Mouse (Mus musculus): Measurements from ENCODE around the gene Ctbs.

Gene Ctbs

GRCm38 (mm10) chr3:146433681-146434350 lies 15.8 kb upstream of the Ctbs start:
- DNase-seq: no peak

DNA sequence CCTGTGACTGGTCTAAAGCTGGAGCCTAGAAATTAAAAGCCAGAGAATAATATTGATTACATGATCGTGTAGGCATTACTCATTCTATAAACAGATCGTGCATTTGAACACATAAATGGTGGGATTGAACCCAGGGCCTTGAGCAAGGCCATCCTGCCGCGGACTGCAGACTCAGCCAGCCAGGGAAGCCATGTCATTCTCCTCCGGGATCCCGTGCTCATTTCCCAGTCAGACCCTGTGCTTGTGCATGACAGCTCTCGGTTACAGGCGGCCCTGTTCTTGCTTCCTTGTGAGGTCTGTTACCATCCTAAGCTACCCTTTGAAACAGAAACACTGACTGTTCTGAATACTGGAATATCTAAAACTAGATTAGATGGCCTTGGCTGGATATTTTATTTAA lies 14.9 kb upstream of the Ctbs start:
- no peak for DNase-seq

DNA sequence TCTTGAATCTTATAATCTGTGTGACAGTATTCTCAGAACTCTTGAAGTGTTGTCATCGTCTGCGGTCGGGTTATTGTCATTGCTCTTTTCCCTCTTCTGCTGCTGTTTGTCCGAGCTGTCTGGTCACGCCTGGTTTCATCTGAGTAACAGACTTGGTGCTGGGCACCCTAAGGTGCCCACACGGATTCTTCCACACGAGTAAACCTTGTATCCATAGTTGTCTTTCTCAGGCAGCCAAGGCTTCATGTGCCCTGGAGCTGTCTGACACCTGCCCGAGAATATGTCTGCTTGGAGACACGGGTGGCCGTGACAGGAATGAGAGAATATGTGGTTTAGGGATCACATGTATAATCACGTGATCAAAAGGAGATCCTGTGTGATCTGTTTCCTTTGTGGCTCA lies 14.1 kb upstream of the Ctbs start:
- no peak for DNase-seq

- DNase-seq: no peak
These were observed 13.5 kb upstream of the Ctbs start for GRCm38 (mm10) chr3:146436114-146436513.

DNA sequence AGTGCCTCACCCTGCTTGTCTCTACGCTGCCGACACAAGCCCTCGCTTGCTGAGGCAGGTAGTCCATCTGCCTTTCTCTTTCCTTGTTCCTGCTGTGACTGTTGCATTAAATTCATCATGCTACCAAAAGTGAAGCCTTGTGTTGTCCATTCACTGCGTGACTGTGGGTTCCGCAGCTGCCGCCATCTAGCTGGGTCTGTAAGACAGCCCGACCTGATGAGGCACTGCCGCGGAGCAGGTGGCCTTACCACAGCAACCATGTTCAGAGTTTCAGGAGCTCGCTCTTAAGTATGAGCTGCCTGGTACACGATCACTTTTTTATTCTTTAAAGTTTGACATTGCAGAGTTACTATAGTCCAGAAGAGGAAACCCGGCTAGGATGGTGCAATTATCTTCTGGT lies 9.6 kb upstream of the Ctbs start:
- no peak for DNase-seq

GRCm38 (mm10) chr3:146440422-146440821 lies 9.2 kb upstream of the Ctbs start:
- no peak for DNase-seq

GRCm38 (mm10) chr3:146442484-146442883 lies 7.1 kb upstream of the Ctbs start:
- DNase-seq: no peak

- DNase-seq: no peak
These were observed 6.7 kb upstream of the Ctbs start for GRCm38 (mm10) chr3:146442936-146443335.

DNA sequence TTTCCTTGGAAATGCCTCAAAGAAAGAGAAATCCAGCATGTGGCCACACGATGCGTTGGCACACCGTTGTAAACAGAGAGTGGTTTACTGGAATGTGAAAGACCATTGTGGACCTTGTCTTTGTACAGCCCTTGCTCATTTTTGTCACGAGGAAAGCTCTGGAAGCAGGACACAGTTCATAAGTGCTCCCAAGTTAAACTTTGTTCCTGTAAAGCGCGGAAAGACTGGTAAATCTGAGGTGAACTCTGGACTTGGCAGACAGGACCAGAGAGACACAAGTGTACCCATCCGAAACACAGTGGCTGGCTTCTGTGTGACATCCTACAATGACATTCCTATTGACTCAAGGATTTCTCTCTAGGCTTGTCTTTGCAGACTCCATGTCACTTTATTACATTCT lies 6.2 kb upstream of the Ctbs start:
- DNase-seq: no peak

DNA sequence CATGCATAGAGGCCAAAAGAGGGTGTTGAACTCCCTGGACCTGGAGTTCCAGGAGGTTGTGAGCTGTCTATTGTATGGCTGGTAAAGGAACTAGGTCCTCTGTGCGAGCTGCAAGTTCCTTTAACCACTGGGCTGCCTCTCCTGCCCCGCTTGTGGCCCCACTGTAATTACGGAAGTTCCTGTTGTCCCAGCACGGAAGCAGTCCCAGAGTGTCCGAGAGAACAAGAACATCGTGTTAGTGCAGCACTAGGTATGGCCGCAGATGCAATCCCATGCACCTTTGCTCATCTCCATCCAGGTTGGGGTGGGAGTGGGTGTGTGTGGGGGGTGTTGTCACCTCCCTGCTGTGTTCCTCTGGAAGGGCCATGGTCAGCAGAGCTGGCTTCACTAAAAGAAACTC lies 4.7 kb upstream of the Ctbs start:
- DNase-seq: no peak

DNA sequence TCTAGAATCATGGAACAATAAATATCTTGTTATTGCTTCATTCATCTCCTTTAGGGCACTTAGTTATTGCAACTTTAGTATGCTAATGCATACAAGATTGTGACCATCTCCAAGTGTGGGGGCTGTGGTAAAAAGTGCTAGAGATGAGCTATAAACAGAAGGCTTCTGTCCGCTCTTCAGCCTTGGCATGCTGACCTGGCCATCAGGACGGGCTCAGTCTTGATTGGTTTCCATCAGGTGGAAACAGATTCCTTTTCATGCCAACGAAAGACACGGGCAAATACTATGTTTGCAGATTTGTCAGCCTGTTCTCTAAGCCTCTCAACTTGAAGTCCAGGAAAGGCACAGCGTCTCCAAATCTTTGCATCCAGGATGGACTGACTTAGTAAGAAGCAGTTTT lies 2.4 kb upstream of the Ctbs start:
- no peak for DNase-seq

DNA sequence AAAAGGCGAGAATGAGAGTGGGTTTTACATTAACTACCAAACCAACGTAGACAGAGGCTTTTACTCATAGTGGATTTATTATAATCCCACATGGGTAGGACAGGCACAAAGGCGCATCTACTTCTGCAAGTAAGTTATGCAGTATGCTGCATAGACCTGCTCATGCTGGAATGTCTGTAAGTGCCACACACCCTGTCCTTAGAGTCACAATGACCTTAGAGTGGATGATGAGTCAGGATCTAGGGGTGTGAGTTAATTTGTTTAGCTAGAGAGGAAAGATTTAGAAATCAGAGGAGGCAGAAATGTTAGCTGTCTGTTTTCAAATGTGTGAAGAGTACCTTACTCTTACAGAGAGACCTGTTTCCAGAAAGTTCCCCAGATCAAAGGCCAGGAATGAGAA lies 2.0 kb upstream of the Ctbs start:
- no peak for DNase-seq

GRCm38 (mm10) chr3:146448372-146448771 lies 1.2 kb upstream of the Ctbs start:
- DNase-seq: no peak

DNA sequence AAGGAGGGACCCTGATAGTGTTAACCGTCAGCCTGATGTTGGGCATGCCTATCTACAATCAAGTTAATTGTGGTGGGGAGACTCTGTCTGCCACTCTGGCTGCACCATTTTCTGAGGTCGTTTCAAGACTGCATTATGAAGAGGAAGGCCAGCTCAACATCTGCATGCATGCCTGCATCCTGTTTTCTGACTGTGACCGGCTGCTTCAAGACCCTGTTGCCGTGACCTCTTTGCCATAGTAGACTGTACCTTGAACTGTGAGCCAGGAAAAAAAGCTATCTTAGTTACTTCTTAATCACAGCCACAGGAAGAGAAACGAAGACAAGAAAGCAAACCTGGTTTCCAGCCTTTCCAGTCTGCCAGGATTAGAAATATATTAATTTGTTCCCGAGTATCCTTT lies 626 bp upstream of the Ctbs start:
- no peak for DNase-seq

GRCm38 (mm10) chr3:146450371-146450841 lies 811 bp downstream of the Ctbs start:
- peak; percentile 97 for DNase-seq

DNA sequence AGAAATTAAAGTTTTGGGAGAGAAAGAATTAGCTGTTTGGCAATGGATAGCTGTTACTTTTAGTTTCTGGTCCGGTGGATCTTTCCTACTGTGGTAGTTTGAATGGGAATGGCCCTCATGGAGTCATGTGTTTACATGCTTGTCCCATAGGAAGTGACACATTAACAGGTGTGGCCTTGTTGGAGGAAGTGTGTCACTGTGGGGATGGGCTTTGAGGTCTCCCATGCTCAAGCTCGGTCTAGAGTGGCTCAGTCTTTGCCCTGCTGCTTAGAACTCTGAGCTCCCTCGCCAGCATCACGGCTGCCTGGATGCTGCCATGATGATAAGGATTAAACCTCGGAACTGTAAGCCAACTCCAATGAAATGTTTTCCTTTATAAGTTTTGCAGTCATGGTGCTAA lies 1.8 kb downstream of the Ctbs start:
- DNase-seq: no peak

DNA sequence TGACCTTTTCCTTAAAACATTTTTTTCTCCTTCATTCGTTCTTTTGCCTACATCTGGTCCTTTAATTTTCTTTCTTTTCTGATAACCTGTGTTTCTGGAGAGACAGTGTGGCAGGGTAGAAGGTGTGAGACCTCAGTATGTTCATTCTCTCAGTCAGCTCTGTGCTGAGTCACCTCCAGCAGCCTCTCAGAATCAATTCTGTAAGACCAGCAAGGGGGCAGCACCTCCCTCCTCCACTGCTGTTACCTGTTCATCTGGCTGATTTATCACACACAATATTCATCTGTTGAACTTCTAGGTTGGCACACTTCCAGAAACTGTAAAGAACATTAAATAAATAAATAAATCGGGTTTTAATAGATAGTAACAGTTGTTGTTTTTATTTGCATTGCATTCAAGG lies 13.3 kb downstream of the Ctbs start:
- no peak for DNase-seq

DNA sequence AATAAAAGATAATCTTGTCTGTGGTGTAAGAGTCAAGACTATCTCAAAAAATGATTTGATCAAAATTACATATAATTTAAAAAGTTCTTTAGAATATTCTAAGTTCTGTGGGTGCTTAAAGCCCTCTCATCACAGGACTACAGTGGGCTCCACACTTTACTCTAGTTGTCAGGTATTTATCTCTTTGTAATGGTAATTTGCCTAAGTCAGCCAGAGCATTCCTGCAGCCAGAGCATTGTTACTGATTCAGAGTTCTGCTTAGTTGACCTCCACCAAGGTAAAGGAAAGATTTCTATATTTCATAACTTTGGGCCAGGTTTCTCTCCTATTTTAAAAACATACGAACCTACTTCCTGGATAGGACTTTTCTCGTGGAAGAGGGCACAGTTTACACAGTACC lies 19.6 kb downstream of the Ctbs start:
- no peak for DNase-seq

GRCm38 (mm10) chr3:146472657-146473056 lies 23.1 kb downstream of the Ctbs start:
- no peak for DNase-seq

DNA sequence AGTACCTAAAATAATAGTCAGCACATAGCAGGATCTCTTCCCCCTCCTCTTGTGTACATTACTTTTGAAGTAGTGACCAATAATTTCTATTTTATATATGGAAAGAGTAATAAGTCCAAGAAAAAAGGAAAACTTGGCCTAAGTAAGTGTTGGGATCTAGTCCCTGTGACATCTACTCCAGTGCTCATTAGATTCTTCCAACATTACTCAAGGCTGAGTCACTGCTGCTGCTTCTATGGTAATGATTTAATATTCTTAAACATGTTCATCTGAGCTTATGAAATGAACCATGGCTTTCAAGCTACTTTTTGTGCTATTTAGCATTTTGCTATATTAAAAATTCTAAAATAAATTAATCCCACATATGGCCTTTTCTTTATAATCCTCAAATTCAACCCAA lies 24.1 kb downstream of the Ctbs start:
- DNase-seq: no peak

- no peak for DNase-seq
These were observed 24.8 kb downstream of the Ctbs start for GRCm38 (mm10) chr3:146474428-146474827.

DNA sequence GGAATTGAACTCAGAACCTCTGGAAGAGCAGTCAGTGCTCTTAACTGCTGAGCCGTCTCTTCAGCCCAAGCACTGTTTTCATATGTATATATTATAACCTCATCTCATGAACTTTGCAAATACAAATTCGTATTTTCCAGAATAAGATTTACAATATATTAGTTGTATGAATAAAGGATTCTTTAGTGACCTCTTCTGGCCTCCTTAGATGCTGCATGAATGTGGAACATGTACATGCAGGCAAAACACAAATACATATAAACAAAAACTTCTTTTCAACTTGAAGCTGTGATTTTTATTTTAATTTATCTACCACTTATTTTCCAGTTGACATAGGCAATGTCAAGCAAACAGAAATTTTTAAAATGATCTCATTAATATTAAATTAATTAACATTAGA lies 32.4 kb downstream of the Ctbs start:
- DNase-seq: no peak

DNA sequence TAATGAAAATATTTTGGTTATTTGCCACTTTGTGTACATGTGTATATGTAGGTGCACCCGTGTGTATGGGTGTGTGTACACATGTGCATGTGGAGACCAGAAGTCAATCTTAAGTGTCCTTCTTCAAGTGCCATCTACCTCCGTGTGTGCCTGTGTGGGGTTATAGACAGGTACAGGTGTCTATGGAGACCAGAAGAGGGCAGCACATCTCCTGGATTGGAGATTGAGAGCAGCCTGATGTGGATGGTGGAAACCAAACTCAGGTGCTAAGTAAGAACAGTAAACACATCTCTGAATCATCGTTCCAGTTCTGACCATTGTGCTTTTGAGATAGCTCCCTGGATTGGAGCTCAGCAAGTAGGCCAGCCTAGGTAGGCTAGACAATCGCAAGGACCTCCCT lies 36.9 kb downstream of the Ctbs start:
- DNase-seq: no peak

- DNase-seq: no peak
These were observed 45.3 kb downstream of the Ctbs start for GRCm38 (mm10) chr3:146494941-146495340.

DNA sequence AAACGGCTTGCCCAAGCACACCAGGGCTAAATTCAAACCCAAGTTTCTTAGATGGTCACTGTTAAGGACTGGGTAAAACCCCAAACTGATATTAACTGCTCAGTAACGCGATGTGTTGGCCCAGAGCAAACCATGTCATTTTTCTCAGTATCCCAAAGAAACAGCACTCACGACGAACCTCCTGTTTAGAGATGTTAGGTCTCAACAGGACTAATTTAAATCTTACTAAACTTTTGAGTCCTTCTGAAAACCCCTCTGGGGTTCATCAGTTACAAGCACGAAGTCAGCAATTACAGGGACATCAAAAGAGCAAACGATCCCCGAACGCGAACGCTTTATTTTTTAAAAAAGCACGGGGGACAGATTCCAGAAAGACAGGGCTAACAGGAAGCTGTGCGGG lies 49.4 kb downstream of the Ctbs start:
- no peak for DNase-seq

All from embryo, embryonic 11 days (tissue).